Mouse (Mus musculus): ENCODE results near the gene Srrm4.

- TF ChIP-seq CTCF (IDR thresholded peaks at IDR 0.05; ENCODE audit: control insufficient read depth, insufficient read depth, insufficient replicate concordance, low read depth, low read length) (no peak), POLR2A (IDR thresholded peaks at IDR 0.05; ENCODE audit: control insufficient read depth, low read depth, low read length) (no peak)
Measured at GRCm38 (mm10) chr5:116404063-116404462, 187.6 kb downstream of the Srrm4 start.

Measured in testis, adult 2 months (tissue).